Mouse (Mus musculus): Measurements from ENCODE around the gene Tbc1d22a.

DNA sequence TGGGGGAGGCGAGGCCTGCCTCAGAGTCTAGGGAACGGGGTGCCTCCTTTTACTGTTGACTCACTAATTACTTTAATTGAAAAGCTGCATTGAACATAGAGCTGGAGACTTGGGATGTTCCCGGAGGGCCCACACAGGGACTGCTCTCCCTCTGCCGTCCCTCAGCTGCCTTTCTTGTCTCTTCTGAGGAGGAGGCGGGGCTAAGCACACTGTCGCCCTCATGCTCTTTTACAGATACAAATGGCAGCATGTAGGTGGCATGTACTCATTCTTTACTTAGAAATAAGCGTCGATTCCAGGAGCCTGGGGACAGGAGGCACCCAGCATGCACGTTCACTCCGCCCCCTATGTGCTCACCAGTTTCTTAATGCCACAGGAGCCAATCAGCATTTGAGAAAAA, 39.2 kb downstream of the Tbc1d22a start:
- TF ChIP-seq CTCF (IDR thresholded peaks at IDR 0.05; ENCODE audit: insufficient read depth, low read depth, low read length) (no peak), POLR2A (IDR thresholded peaks at IDR 0.05; ENCODE audit: insufficient read depth, low read depth, low read length) (no peak)

Data from olfactory bulb, adult 2 months (tissue).